ENCODE assay signal across 2 mouse cellular contexts in the genomic region with DNA sequence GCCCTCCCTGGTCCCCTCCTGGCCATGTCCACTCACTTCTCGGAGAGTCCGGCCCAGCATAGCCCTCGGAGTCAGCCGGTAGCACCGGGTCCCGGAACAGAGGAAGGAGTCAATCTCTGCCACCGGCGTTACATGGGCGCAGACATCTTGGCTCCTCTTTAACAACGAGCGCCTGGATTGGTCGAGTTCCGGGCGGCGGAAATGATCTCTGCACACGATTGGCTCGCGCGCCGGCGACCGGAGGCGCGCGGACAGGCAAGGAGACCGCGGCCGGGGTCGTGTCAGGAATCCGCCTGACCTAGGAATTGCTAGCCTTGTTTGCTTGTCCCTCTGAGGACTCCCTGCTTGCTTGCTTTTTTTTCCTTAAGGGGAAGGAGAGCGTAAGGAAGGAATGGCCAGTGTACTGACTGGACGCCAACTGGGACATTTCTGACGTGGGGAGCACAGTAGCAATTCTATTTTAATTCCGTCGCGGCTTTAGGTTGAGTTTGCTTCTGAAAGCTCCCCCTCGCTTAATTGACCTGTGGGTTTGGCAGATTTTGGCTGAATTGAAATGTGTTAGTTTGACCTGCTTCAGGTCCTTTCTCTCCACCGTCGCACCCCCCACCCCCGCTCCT.
TF ChIP-seq lines count a peak whose summit lies in the region.

Gene Qrsl1 (minus strand): TSS at position 168 of the 617 bp plus-strand sequence.
Gene Rtn4ip1 (plus strand): TSS at position 230 of the 617 bp plus-strand sequence.

TF ChIP-seq in C2C12, 6 proteins besides CTCF, POLR2A, EP300 and RAD21 (continued from another document):
- no peak for TF ChIP-seq MYOG (IDR thresholded peaks at IDR 0.05; ENCODE audit: control insufficient read depth, extremely low read depth, insufficient read length)
- no peak for TF ChIP-seq MAX (IDR thresholded peaks at IDR 0.05)
- TF ChIP-seq FOSL1 (IDR thresholded peaks at IDR 0.05; ENCODE audit: insufficient read depth, low read length, poor library complexity, severe bottlenecking) = no peak
TF ChIP-seq in C2C12: peak in this region for 0.

TF ChIP-seq in myocyte, 11 proteins besides CTCF, POLR2A, EP300 and RAD21 (continued from another document):
- TF ChIP-seq TCF3 (IDR thresholded peaks at IDR 0.05; ENCODE audit: insufficient read length, low read depth) = no peak
- TF ChIP-seq POLR2AphosphoS2 (IDR thresholded peaks at IDR 0.05; ENCODE audit: insufficient read length, low read depth) = peak; percentile 50
